Mouse (Mus musculus) stomach, postnatal 0 days (tissue): Measurements from ENCODE around the gene Aarsd1.

Experiments used
- CTCF ChIP-seq: IDR thresholded peaks from 2 replicates; pipeline ENCODE4 v1.5.1; 2016; ENCODE audit warnings: antibody characterized with exemption, low read depth, mild to moderate bottlenecking, moderate library complexity
- EP300 ChIP-seq: optimal IDR thresholded peaks from 2 replicates; pipeline ENCODE3; 2016; ENCODE audit warnings: antibody characterized with exemption

GRCm38 (mm10) chr11:101448899-101449298 is 31.5 kb upstream of the Aarsd1 start:
- no peak for TF ChIP-seq CTCF
- no peak for TF ChIP-seq EP300
